Mouse (Mus musculus): ENCODE results near the gene Erfe.

DNA sequence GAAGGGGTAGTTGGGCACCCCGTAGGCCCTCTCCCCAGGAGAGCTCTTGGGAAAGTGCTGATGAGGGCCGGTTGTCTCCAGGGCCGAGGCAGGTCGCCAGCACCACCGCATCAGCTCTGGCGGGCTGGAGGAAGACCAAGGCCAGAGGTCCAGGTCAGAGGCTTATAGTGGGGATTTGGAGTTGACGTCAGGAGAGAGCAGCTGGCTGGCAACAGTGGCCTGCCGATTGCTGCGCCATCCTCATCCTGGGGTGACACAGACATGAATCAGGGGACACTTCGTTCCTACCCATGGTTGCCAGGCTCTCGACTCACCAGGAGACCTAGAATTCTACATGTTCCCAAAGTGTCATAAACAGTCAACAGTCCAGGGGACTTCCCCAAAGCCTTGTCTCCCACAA lies 10.1 kb upstream of the Erfe start:
- TF ChIP-seq CTCF (IDR thresholded peaks at IDR 0.05) (no peak), EP300 (IDR thresholded peaks at IDR 0.05) (no peak)

Measured in lung, postnatal 0 days (tissue).